Mouse (Mus musculus): ENCODE results near the gene Prickle3. TPM values are rescaled to one million over a fixed set of nuclear protein-coding genes. Genes with fewer than 3 reads are reported as not detected.

Prickle3 gene
- total and polyA plus RNA-seq, 3 experiments = 1.2 to 3.3 TPM; not detected in 1

DNA sequence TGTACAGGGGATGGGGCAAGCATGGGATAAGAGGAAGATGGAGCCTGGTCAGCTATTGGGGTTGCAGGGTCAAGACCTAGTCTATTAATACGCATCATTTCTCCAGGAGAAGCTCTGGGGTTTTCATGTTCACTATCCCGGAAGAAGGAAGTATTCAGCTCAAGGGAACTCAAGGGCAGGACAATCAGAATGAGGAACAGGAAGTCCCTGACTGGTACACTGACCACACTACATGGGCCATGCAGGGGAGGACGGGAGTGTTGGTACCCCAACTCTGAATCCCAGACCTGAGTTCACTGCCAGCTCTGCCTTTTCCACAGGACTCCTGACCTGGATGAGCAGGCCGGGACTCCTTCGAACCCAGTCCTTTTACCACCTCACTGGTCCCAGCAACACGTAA, 24.5 kb upstream of the Prickle3 start:
- Histone ChIP-seq H3K4me1 (ENCODE audit: control insufficient read depth in 1 of 2, insufficient read depth in 2 of 2, low read length in 2 of 2) (peaks cover 0 to 7% of the 10 kb centered on the region in 2 experiments; a peak in 1 of 4 replicates), H3K9me3 (replicated peaks; ENCODE audit: insufficient read depth, low read length) (no peaks in the 10 kb centered on the region), H3K27ac (ENCODE audit: control insufficient read depth, low read depth, low read length) (no peak overlapping the region), H3K79me2 (ENCODE audit: control insufficient read depth, insufficient read depth, low read length, poor library complexity) (no peaks in the 10 kb centered on the region), H3K27me3 (ENCODE audit: control insufficient read depth in 1 of 2, insufficient read depth in 2 of 2, low read length in 2 of 2) (no peaks in the 10 kb centered on the region), H3K36me3 (ENCODE audit: control insufficient read depth in 1 of 2, insufficient read depth in 2 of 2, low read length in 2 of 2) (no peaks in the 10 kb centered on the region), H3K4me3 (ENCODE audit: control insufficient read depth in 1 of 2, insufficient read depth in 1 of 2, low read depth in 2 of 2, low read length in 2 of 2) (no peak overlapping the region), H3K9ac (ENCODE audit: control insufficient read depth, low read depth, low read length, poor library complexity, severe bottlenecking) (no peak overlapping the region)
- TF ChIP-seq CTCF (IDR thresholded peaks at IDR 0.05 in 2 of 3, conservative IDR thresholded peaks at IDR 0.05 in 1 of 3; ENCODE audit: control insufficient read depth in 1 of 3, insufficient read depth in 1 of 3, low read depth in 2 of 3, low read length in 3 of 3, poor library complexity in 1 of 3, severe bottlenecking in 1 of 3) (no peak), ELF1 (IDR thresholded peaks at IDR 0.05; ENCODE audit: low read depth, low read length) (0 out of 2 replicates have a peak, but pooled peaks have one; percentile 23)
- no peak for DNase-seq (ENCODE audit: low read depth, low spot score)

- Histone ChIP-seq H3K36me3 (ENCODE audit: control insufficient read depth in 1 of 2, insufficient read depth in 2 of 2, low read length in 2 of 2) (peaks cover 0 to 4% of the 10 kb centered on the region in 2 experiments; a peak in 2 of 4 replicates), H3K4me1 (ENCODE audit: control insufficient read depth in 1 of 2, insufficient read depth in 2 of 2, low read length in 2 of 2) (peaks cover 0 to 7% of the 10 kb centered on the region in 2 experiments; a peak in 1 of 4 replicates), H3K9me3 (replicated peaks; ENCODE audit: insufficient read depth, low read length) (no peaks in the 10 kb centered on the region), H3K9ac (ENCODE audit: control insufficient read depth, low read depth, low read length, poor library complexity, severe bottlenecking) (no peak overlapping the region), H3K4me3 (ENCODE audit: control insufficient read depth in 1 of 2, insufficient read depth in 1 of 2, low read depth in 2 of 2, low read length in 2 of 2) (no peak overlapping the region), H3K79me2 (ENCODE audit: control insufficient read depth, insufficient read depth, low read length, poor library complexity) (no peaks in the 10 kb centered on the region; the same call in 1 of the 2 replicates), H3K27ac (ENCODE audit: control insufficient read depth, low read depth, low read length) (no peak overlapping the region), H3K27me3 (ENCODE audit: control insufficient read depth in 1 of 2, insufficient read depth in 2 of 2, low read length in 2 of 2) (no peaks in the 10 kb centered on the region)
- peak; percentile 31 for DNase-seq (ENCODE audit: low read depth, low spot score)
- TF ChIP-seq MAZ (IDR thresholded peaks at IDR 0.05; ENCODE audit: low read depth, low read length) (no peak), MAX (IDR thresholded peaks at IDR 0.05; ENCODE audit: low read length) (no peak), ELF1 (IDR thresholded peaks at IDR 0.05; ENCODE audit: low read depth, low read length) (no peak), GATA1 (IDR thresholded peaks at IDR 0.05; ENCODE audit: low read depth, low read length) (0 out of 2 replicates have a peak, but pooled peaks have one; percentile 14), USF1 (IDR thresholded peaks at IDR 0.05; ENCODE audit: low read depth, low read length) (no peak)
Measured at GRCm38 (mm10) chrX:7635101-7635500, 22.0 kb upstream of the Prickle3 start.

DNA sequence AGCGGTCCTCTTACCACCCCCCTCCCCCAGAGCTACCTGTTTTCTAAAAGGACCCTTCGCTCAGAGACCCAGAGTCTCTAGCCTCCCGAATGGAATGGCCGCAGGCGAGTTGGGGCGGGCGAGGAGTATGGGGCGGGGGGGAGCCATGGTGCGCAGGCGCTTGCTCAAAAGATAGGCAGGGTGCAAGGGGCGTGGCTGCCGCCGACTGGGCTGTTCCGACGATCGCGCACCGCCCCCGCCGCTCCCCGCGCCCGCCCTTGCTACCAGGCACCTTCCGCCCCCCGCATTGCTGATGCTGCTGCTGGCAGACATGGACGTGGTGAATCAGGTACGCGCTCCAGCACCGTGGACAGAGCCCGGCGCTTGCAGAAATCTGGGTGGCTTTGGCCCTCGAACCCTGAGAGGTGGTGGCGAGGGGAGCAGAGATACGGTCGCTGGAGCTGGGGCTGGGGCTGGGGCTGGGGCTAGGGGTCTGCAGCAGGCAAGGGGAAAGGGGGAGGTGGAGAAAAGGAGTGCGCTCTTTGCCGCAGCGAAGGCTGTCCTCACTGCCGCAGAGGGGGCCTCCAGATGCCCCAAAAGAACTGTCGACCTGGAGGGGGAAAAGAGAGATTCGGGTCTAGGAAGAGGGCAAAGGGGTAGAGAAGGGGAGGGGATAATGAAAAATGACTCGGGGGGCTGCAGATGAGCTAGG, 18.5 kb upstream of the Prickle3 start, which contains the start of gene Syp:
Gene Syp (plus strand): TSS at position 71 of the 691 bp plus-strand sequence.
- Histone ChIP-seq H3K79me2 (ENCODE audit: control insufficient read depth, insufficient read depth, low read length, poor library complexity) (no peaks in the 10 kb centered on the region; the same call in 1 of the 2 replicates), H3K4me1 (ENCODE audit: control insufficient read depth in 1 of 2, insufficient read depth in 2 of 2, low read length in 2 of 2) (peaks cover 0 to 18% of the 10 kb centered on the region in 2 experiments; a peak in 1 of 4 replicates), H3K27me3 (ENCODE audit: control insufficient read depth in 1 of 2, insufficient read depth in 2 of 2, low read length in 2 of 2) (no peaks in the 10 kb centered on the region), H3K9me3 (replicated peaks; ENCODE audit: insufficient read depth, low read length) (no peaks in the 10 kb centered on the region), H3K36me3 (ENCODE audit: control insufficient read depth in 1 of 2, insufficient read depth in 2 of 2, low read length in 2 of 2) (peaks cover 0 to 5% of the 10 kb centered on the region in 2 experiments; a peak in 2 of 4 replicates), H3K9ac (ENCODE audit: control insufficient read depth, low read depth, low read length, poor library complexity, severe bottlenecking) (peak within 1 kb of the TSS; percentile 85), H3K4me3 (ENCODE audit: control insufficient read depth in 1 of 2, insufficient read depth in 1 of 2, low read depth in 2 of 2, low read length in 2 of 2) (peak within 1 kb of the TSS; percentile 69 to 70), H3K27ac (ENCODE audit: control insufficient read depth, low read depth, low read length) (no peak within 1 kb of the TSS)
- peak; percentile 96 for DNase-seq (ENCODE audit: low read depth, low spot score)
- TF ChIP-seq POLR2AphosphoS5 (IDR thresholded peaks at IDR 0.05; ENCODE audit: borderline replicate concordance, low read depth, low read length) (no peak), NRF1 (IDR thresholded peaks at IDR 0.05; ENCODE audit: insufficient read depth, low read depth, low read length, poor library complexity, severe bottlenecking) (peak; percentile 82), MXI1 (IDR thresholded peaks at IDR 0.05; ENCODE audit: low read depth, low read length) (peak; percentile 99), JUND (IDR thresholded peaks at IDR 0.05; ENCODE audit: low read depth, low read length) (peak; percentile 88; the same call in 1 of the 2 replicates), POLR2AphosphoS2 (IDR thresholded peaks at IDR 0.05; ENCODE audit: low read length) (no peak), HCFC1 (IDR thresholded peaks at IDR 0.05; ENCODE audit: low read depth, low read length) (peak; percentile 75), ETS1 (IDR thresholded peaks at IDR 0.05; ENCODE audit: low read depth, low read length) (0 out of 2 replicates have a peak, but pooled peaks have one; percentile 24), ZMIZ1 (IDR thresholded peaks at IDR 0.05; ENCODE audit: low read depth, low read length) (no peak), USF2 (IDR thresholded peaks at IDR 0.05; ENCODE audit: borderline replicate concordance in 1 of 2, insufficient read depth in 1 of 2, low read depth in 1 of 2, low read length in 2 of 2) (no peak), ELF1 (IDR thresholded peaks at IDR 0.05; ENCODE audit: low read depth, low read length) (peak; percentile 62), MYC (IDR thresholded peaks at IDR 0.05; ENCODE audit: low read depth, low read length) (no peak), NELFE (IDR thresholded peaks at IDR 0.05; ENCODE audit: low read depth, low read length) (peak; percentile 36; the same call in 1 of the 2 replicates), RCOR1 (IDR thresholded peaks at IDR 0.05; ENCODE audit: low read depth, low read length) (peak; percentile 84), BHLHE40 (IDR thresholded peaks at IDR 0.05; ENCODE audit: borderline replicate concordance, low read depth, low read length) (no peak), EP300 (IDR thresholded peaks at IDR 0.05; ENCODE audit: low read depth in 1 of 2, low read length in 2 of 2) (peak in 1 of 2 experiments; percentile 35; a peak in 1 of 4 replicates), CTCF (IDR thresholded peaks at IDR 0.05 in 2 of 3, conservative IDR thresholded peaks at IDR 0.05 in 1 of 3; ENCODE audit: control insufficient read depth in 1 of 3, insufficient read depth in 1 of 3, low read depth in 2 of 3, low read length in 3 of 3, poor library complexity in 1 of 3, severe bottlenecking in 1 of 3) (no peak), MAX (IDR thresholded peaks at IDR 0.05; ENCODE audit: low read length) (peak; percentile 56; the same call in 1 of the 2 replicates), ZNF384 (IDR thresholded peaks at IDR 0.05; ENCODE audit: low read depth, low read length) (no peak), SIN3A (IDR thresholded peaks at IDR 0.05; ENCODE audit: low read length) (peak; percentile 99), MAZ (IDR thresholded peaks at IDR 0.05; ENCODE audit: low read depth, low read length) (peak; percentile 92; the same call in 1 of the 2 replicates)

Measured in MEL (cell line).